Comparison of ENCODE assay signal across 14 mouse cellular contexts in genomic region chr12:95202486-95202885, GRCm38 (mm10).
"Had no signal": no experiment of that assay in that cellular context is flagged by ENCODE, and none has a peak within 500 bp of the region (broad histone marks: within the 10 kb centered on the region; RNA-seq: fewer than 3 reads in every experiment).

No protein-coding gene starts in this region.

- DNase-seq: gastrocnemius, adult 2 months; gastrocnemius, postnatal 10 days; gastrocnemius, postnatal 25 days; heart, adult 2 months; heart, postnatal 14 days; heart, postnatal 4 days; kidney, adult 18-20 months; kidney, adult 8-10 months; kidney, postnatal 10 days; kidney, postnatal 25 days; kidney, postnatal 4 days; liver; liver, embryonic 13.5 days; liver, postnatal 0 days had no signal
